Mouse (Mus musculus): ENCODE data around the gene Ttf1.

The Ttf1 gene

GRCm38 (mm10) chr2:29130118-29130899 lies 70.2 kb downstream of the Ttf1 start:
- no peak for DNase-seq

- DNase-seq = no peak
These were observed 75.1 kb downstream of the Ttf1 start for GRCm38 (mm10) chr2:29135161-29135560.

All from cerebellum, postnatal 36 days (tissue).